Mouse (Mus musculus): ENCODE measurements around the gene Myzap. TPM values are rescaled to one million over a fixed set of nuclear protein-coding genes. Genes with fewer than 3 reads are reported as not detected.

The Myzap gene
- polyA plus RNA-seq (2015; fragmentation: Nextera tagmentation; extraction: Ambion mirVana): 14.1 and 14.8 TPM in 2 replicates

DNA sequence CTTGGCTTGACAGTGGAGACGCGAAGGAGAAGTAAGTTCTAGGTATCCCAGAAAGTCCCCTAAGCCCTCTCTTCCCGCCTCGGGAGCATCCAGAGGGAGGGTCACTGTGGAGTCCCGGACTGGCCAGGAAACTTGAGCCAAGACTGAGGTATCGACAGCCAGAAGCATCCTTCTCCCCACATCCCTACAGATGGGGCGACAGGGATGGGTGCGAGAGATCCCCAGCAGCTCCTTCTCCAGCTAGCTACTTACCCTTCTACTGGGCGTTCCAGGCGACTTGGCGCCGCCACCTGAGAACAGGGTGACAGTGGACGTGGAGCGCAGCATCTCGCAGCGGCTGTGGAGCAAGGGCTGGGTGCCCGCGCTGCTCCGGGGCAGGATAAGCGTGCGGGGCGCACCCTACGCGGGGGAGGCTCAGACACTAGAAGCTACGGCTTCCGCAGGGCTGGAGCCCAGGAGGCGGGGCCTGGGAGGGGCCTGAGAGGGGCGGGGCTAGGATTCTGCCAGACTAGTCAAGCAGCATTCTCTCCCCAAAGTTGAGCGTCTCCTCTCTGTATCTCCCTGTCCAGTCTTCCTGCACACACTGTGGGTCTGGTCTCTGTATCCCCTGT, at the start of gene Myzap:
Gene Myzap (minus strand): TSS at position 423 of the 611 bp plus-strand sequence.
- H3K9me3 ChIP-seq: no peaks in the 10 kb centered on the region
- no peak within 1 kb of the TSS for H3K27ac ChIP-seq

DNA sequence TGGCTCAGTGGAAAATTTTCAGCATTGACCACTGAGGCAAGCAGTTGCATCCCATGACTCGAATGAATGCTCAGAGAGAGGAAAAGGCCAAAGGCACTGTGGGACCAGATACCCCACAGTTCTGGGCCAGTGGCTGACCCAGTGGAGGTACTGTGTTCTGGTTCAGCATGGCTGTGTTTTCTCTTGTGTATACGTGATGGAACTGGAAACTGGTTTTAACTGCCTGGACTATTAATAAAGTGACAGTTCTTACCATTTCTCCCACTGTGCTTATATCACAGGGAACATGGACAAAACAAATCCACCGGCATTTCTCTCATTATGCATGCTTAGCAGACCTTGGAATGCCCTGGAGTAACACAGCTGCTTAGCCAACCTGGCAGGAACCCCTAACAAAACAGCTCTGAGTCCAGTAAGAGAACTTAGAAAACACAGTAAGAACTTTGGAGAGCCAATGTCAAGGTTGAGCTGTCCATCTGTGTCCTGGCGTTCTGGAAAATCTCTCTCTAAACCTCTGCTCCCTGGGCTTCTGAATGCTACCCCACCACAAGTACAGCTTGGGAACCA, 48.3 kb upstream of the Myzap start:
- no peak for ATAC-seq (ENCODE audit: low FRiP score, low read depth)
- Histone ChIP-seq H3K27ac (no peak overlapping the region), H3K27me3 (no peaks in the 10 kb centered on the region), H3K9ac (no peak overlapping the region), H3K4me3 (no peak overlapping the region), H3K9me3 (no peaks in the 10 kb centered on the region), H3K4me2 (replicated peaks) (no peak overlapping the region), H3K4me1 (peaks cover 13% of the 10 kb centered on the region), H3K36me3 (no peaks in the 10 kb centered on the region; the same call in none of the 2 replicates)
- WGBS: 74% methylated on average over 4 of the region's 4 CpGs

More for the DNA sequence above, at the start of gene Myzap:
- Histone ChIP-seq H3K4me3 (peak within 1 kb of the TSS; percentile 67), H3K4me2 (replicated peaks) (peak within 1 kb of the TSS; percentile 89), H3K36me3 (no peaks in the 10 kb centered on the region), H3K4me1 (peaks cover 24% of the 10 kb centered on the region), H3K9ac (peak within 1 kb of the TSS; percentile 78), H3K27me3 (peaks cover 21% of the 10 kb centered on the region)
- ATAC-seq (ENCODE audit: low FRiP score, low read depth): peak; percentile 90
- under 1% methylated on average over 29 of the region's 29 CpGs for WGBS

DNA sequence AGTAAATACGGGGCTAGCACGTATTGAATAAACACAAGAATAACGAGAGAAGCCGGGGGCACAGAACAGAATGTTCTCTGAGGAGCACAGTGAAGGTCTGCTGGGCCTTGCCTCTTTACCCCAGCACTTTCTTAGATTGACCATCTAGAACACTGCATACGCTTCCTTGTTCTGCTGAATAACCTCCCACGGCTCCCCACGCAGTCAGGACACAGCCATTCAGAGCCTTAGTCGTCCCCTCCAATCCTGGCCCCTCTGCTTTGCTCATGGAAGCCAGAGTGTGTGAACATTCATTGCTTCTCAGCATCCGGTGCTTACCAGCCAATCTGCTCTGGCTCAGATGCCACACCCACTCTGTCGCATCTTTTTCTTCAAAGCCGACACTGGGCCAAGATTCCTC, 46.0 kb upstream of the Myzap start:
- H3K9me3 ChIP-seq: 0 out of 2 replicates have a peak, but pooled peaks cover 6% of the 10 kb centered on the region
- no peak overlapping the region for H3K9ac ChIP-seq
- ATAC-seq (ENCODE audit: low FRiP score, low read depth): no peak
- WGBS: 76% methylated on average over 11 of the region's 11 CpGs
- no peak overlapping the region for H3K4me2 ChIP-seq (replicated peaks)
- peaks cover 13% of the 10 kb centered on the region for H3K4me1 ChIP-seq
- no peak overlapping the region for H3K27ac ChIP-seq
- no peak overlapping the region for H3K4me3 ChIP-seq
- no peaks in the 10 kb centered on the region for H3K27me3 ChIP-seq
- peaks cover 7% of the 10 kb centered on the region; the same call in 1 of the 2 replicates for H3K36me3 ChIP-seq

- no peak for ATAC-seq (ENCODE audit: low FRiP score, low read depth)
- H3K27ac ChIP-seq: no peak overlapping the region
- peaks cover 7% of the 10 kb centered on the region; the same call in 1 of the 2 replicates for H3K36me3 ChIP-seq
- peaks cover 13% of the 10 kb centered on the region for H3K4me1 ChIP-seq
- 92% methylated on average over 1 of the region's 1 CpGs for WGBS
- no peak overlapping the region for H3K4me2 ChIP-seq (replicated peaks)
- 0 out of 2 replicates have a peak overlapping the region, but pooled peaks have one; percentile 20 for H3K9ac ChIP-seq
- 0 out of 2 replicates have a peak, but pooled peaks cover 6% of the 10 kb centered on the region for H3K9me3 ChIP-seq
- H3K4me3 ChIP-seq: no peak overlapping the region
- no peaks in the 10 kb centered on the region for H3K27me3 ChIP-seq
Observed at GRCm38 (mm10) chr9:71636854-71637253, 44.7 kb upstream of the Myzap start.

DNA sequence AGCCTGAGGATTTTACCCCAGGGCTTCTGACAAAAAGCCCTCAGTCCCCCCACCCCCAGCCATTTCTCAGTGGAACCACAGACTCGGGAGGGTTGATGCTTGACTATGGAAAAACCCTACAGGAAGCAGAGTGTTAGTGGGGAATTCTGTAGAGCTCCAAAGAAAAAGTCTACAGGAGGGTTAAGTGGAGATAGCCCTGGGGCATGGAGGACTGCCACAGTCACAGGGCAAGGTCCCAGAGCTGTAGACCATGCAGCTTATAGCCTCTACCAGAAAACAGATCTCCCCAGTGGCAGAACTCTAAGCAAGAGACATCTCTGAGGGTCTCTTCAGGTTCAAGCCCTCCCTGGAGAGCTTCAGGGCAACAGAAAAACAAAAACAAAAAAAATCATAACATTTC, 43.5 kb upstream of the Myzap start:
- Histone ChIP-seq H3K27me3 (no peaks in the 10 kb centered on the region), H3K4me2 (replicated peaks) (no peak overlapping the region), H3K4me3 (no peak overlapping the region), H3K4me1 (peaks cover 13% of the 10 kb centered on the region), H3K9me3 (0 out of 2 replicates have a peak, but pooled peaks cover 6% of the 10 kb centered on the region), H3K27ac (no peak overlapping the region), H3K36me3 (peaks cover 11% of the 10 kb centered on the region), H3K9ac (no peak overlapping the region)
- WGBS: 61% methylated on average over 1 of the region's 1 CpGs
- no peak for ATAC-seq (ENCODE audit: low FRiP score, low read depth)

DNA sequence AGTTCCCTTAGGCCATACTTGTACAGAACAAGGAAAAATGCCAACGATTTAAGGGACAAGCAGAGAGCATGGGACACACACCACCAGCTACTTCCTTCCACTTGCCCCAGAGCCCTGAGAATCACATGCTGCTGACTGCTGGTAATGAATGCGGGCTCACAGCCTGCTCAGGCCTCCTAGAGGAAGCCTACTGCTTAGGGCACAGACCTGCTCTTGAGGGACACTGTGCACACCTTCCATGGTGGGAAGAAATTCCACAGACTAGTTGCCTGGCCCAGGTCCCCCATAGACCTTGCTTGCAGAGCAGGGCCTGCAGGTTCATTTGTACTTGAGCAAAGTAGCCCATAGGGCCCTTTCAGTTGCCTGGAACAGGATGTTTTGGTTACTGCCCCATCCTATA, 42.8 kb upstream of the Myzap start:
- Histone ChIP-seq H3K9me3 (0 out of 2 replicates have a peak, but pooled peaks cover 6% of the 10 kb centered on the region), H3K4me2 (replicated peaks) (no peak overlapping the region), H3K36me3 (peaks cover 18% of the 10 kb centered on the region), H3K9ac (no peak overlapping the region), H3K4me3 (no peak overlapping the region), H3K27ac (no peak overlapping the region), H3K4me1 (peaks cover 13% of the 10 kb centered on the region), H3K27me3 (no peaks in the 10 kb centered on the region)
- 90% methylated on average over 2 of the region's 2 CpGs for WGBS
- no peak for ATAC-seq (ENCODE audit: low FRiP score, low read depth)

- no peak overlapping the region for H3K9ac ChIP-seq
- no peak for ATAC-seq (ENCODE audit: low FRiP score, low read depth)
Observed at GRCm38 (mm10) chr9:71628921-71629320, 36.8 kb upstream of the Myzap start.

GRCm38 (mm10) chr9:71628286-71628685, 36.1 kb upstream of the Myzap start:
- 80% methylated on average over 6 of the region's 6 CpGs for WGBS
- H3K27me3 ChIP-seq: no peaks in the 10 kb centered on the region
- H3K9ac ChIP-seq: no peak overlapping the region
- no peak overlapping the region for H3K4me3 ChIP-seq
- ATAC-seq (ENCODE audit: low FRiP score, low read depth): no peak
- no peak overlapping the region for H3K27ac ChIP-seq
- H3K9me3 ChIP-seq: no peaks in the 10 kb centered on the region
- H3K4me1 ChIP-seq: no peaks in the 10 kb centered on the region
- H3K4me2 ChIP-seq (replicated peaks): no peak overlapping the region
- H3K36me3 ChIP-seq: peaks cover 22% of the 10 kb centered on the region

More at GRCm38 (mm10) chr9:71628921-71629320, 36.8 kb upstream of the Myzap start:
- Histone ChIP-seq H3K27ac (no peak overlapping the region), H3K4me1 (no peaks in the 10 kb centered on the region), H3K9me3 (0 out of 2 replicates have a peak, but pooled peaks cover 3% of the 10 kb centered on the region), H3K36me3 (peaks cover 25% of the 10 kb centered on the region), H3K4me3 (no peak overlapping the region), H3K27me3 (no peaks in the 10 kb centered on the region), H3K4me2 (replicated peaks) (no peak overlapping the region)
- WGBS: 82% methylated on average over 6 of the region's 6 CpGs

DNA sequence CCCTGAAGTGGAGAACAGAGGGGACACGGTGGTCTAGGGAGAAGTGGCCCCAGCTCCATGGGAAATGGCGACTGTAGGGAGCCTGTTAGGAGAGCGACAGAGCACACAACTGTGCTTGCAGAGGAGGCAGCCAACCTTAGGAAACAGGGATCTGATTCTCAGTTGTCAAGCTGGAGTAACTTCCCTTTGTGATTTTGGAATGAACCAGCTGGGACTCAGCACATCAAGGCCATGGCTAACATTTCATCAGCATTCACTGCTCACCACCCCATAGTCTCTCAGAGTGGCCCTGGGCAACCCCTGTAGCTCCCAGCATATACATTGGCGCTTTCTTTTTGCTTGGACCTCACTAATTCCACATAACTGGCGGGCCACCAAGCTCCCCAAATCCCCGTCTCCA, 33.8 kb upstream of the Myzap start:
- Histone ChIP-seq H3K27me3 (no peaks in the 10 kb centered on the region), H3K9me3 (no peaks in the 10 kb centered on the region), H3K4me2 (replicated peaks) (no peak overlapping the region), H3K4me1 (no peaks in the 10 kb centered on the region), H3K27ac (no peak overlapping the region), H3K36me3 (peaks cover 21% of the 10 kb centered on the region), H3K9ac (no peak overlapping the region), H3K4me3 (no peak overlapping the region)
- 80% methylated on average over 6 of the region's 6 CpGs for WGBS
- ATAC-seq (ENCODE audit: low FRiP score, low read depth): no peak

DNA sequence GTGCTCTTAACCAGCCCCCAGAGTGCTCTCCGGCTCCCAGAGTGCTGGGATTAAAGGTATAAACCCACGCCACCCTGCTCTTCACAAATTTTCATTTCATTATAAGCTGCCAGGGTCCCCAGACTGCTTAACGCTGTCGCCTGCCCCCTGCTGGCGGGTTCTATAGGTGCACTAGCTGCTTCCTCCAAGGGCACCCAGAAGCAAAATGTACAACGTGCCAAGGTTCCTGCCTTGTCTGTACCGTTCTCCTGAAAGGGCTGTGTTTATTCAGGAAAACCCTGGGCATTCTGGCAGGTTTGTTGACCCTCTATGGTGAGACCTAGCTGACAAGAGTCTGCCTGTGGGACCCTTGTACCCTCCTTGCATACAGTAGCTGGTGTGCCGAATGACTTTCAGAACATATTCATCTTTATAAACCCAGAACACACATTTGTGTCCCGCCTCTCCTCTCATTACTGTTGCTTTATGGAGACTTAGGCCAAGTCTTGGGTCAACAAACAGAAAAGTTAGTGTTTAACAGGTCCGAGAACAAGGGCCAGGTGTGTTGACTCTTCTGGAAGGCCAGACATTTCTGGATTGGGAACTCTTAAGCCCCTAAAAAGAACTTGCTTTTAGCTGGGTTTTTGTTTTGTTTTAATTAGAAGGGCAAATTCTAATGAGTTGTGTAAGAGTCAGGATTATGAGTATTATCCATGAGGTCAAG, 32.8 kb upstream of the Myzap start:
- no peak for ATAC-seq (ENCODE audit: low FRiP score, low read depth)
- H3K4me2 ChIP-seq (replicated peaks): no peak overlapping the region
- no peaks in the 10 kb centered on the region for H3K27me3 ChIP-seq
- H3K4me1 ChIP-seq: no peaks in the 10 kb centered on the region
- H3K36me3 ChIP-seq: peaks cover 10% of the 10 kb centered on the region
- no peak overlapping the region for H3K9ac ChIP-seq
- H3K4me3 ChIP-seq: no peak overlapping the region
- H3K27ac ChIP-seq: no peak overlapping the region
- no peaks in the 10 kb centered on the region for H3K9me3 ChIP-seq
- WGBS: 50% methylated on average over 10 of the region's 10 CpGs

DNA sequence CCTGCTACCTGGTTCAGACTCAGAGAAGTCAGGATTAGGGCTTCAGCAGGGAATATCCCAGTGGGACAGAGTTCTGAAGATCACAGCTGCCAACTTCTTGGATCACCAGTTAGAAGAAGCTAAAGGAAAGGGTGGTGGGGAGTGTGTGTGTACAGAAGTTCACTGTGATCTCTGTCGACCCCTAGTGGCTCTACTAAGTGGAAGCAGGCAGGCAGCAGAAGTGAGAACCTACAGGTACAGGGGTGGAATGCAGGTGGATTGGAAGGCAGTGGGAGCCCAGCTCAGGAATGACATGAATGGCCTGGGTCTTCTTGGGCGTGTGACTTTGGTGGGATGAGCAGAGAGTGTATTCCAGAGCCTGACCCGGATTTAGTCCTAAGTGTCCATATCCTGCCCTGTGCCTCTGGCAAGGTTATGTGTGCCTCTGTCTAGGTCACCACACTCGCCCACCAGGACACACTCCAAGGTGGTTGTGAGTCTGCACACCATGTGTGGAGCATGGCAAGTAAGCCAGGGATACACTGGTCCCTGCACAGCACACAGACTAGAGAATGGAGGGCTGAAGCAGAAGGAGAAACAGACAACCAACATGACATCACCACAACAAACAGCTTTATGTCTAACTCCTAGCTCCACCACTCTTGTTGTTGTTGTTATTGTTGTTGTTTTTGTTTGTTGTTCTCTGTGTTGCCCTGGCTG, 31.9 kb upstream of the Myzap start:
- 42% methylated on average over 4 of the region's 4 CpGs for WGBS
- ATAC-seq (ENCODE audit: low FRiP score, low read depth): peak; percentile 85

GRCm38 (mm10) chr9:71622593-71622992, 30.4 kb upstream of the Myzap start:
- Histone ChIP-seq H3K4me1 (no peaks in the 10 kb centered on the region), H3K9me3 (no peaks in the 10 kb centered on the region), H3K27me3 (no peaks in the 10 kb centered on the region), H3K4me3 (no peak overlapping the region), H3K9ac (no peak overlapping the region), H3K27ac (no peak overlapping the region), H3K4me2 (replicated peaks) (no peak overlapping the region), H3K36me3 (no peaks in the 10 kb centered on the region; the same call in 1 of the 2 replicates)
- no peak for ATAC-seq (ENCODE audit: low FRiP score, low read depth)
- 73% methylated on average over 3 of the region's 3 CpGs for WGBS

More for the DNA sequence above, 31.9 kb upstream of the Myzap start:
- Histone ChIP-seq H3K9me3 (no peaks in the 10 kb centered on the region), H3K4me3 (no peak overlapping the region), H3K36me3 (peaks cover 3% of the 10 kb centered on the region), H3K4me1 (no peaks in the 10 kb centered on the region), H3K9ac (no peak overlapping the region), H3K27me3 (no peaks in the 10 kb centered on the region), H3K4me2 (replicated peaks) (no peak overlapping the region), H3K27ac (no peak overlapping the region)

All from limb, embryonic 13.5 days (tissue).